Mouse (Mus musculus) right cerebral cortex, postnatal 36 days (tissue): Measurements from ENCODE around the gene Prpf31.

ENCODE experiments used
- DNase-seq, 2 experiments: peaks; one replicate each; pipeline ENCODE4 v3.0.0; 2022; ENCODE audit warnings: low spot score in 2 of 2, mixed read lengths in 1 of 2

The Prpf31 gene

GRCm38 (mm10) chr7:3685400-3686187 is 55.8 kb downstream of the Prpf31 start:
- no peak for DNase-seq

GRCm38 (mm10) chr7:3691919-3692318 is 62.1 kb downstream of the Prpf31 start:
- no peak for DNase-seq
